Mouse (Mus musculus) liver, embryonic 16.5 days (tissue): ENCODE results near the gene Rnf128. TPM values are rescaled to one million over a fixed set of nuclear protein-coding genes. Genes with fewer than 3 reads are reported as not detected.

Experiments used
- ATAC-seq: fragments of 200-750 bp; cut with Nextera tagmentation; 2 replicates; pipeline ENCODE4 v1.8.0; 2017; ENCODE audit warnings: low read depth, mild to moderate bottlenecking, moderate number of reproducible peaks, moderate library complexity
- H3K27ac ChIP-seq: fragments of 300-500 bp; sonication (generic); 2 replicates; pipeline ENCODE4 v1.5.1; 2014; ENCODE audit warnings: mild to moderate bottlenecking, low read length
- H3K27me3 ChIP-seq: fragments of 300-500 bp; sonication (generic); 2 replicates; pipeline ENCODE4 v1.6.1; 2014; ENCODE audit warnings: low read depth, low read length, mixed read lengths; ENCODE audit not compliant: control insufficient read depth, insufficient read depth
- H3K36me3 ChIP-seq: fragments of 300-500 bp; sonication (generic); 2 replicates; pipeline ENCODE4 v1.6.1; 2014; ENCODE audit warnings: mild to moderate bottlenecking; ENCODE audit not compliant: control insufficient read depth, insufficient read depth
- H3K4me1 ChIP-seq: fragments of 300-500 bp; sonication (generic); 2 replicates; pipeline ENCODE4 v1.6.1; 2014; ENCODE audit warnings: low read depth, low read length, mixed read lengths; ENCODE audit not compliant: control insufficient read depth
- H3K4me2 ChIP-seq: fragments of 300-500 bp; sonication (generic); 2 replicates; pipeline ENCODE4 v1.6.1; 2014; ENCODE audit warnings: low read depth, low read length, mixed read lengths
- H3K4me3 ChIP-seq: fragments of 300-500 bp; sonication (generic); 2 replicates; pipeline ENCODE4 v1.5.1; 2014; ENCODE audit warnings: low read depth, mild to moderate bottlenecking, low read length
- H3K9ac ChIP-seq: fragments of 300-500 bp; sonication (generic); 2 replicates; pipeline ENCODE4 v1.6.1; 2014; ENCODE audit warnings: low read depth, low read length
- H3K9me3 ChIP-seq: fragments of 300-500 bp; sonication (generic); replicated peaks from 2 replicates; pipeline ENCODE4 v1.6.1; 2016; ENCODE audit warnings: low read length; ENCODE audit not compliant: control insufficient read depth
- WGBS: fragments of 180-500 bp; shearing (Covaris S2); extraction: QIAGEN DNeasy Blood & Tissue Kit; methylation state at CpG from one replicate; pipeline ENCODE4 v1.1.7; 2014; ENCODE audit not compliant: insufficient replicate concordance; 5-methylcytosine and 5-hydroxymethylcytosine counted together
- polyA plus RNA-seq: library from polyadenylated mRNA; unstranded; fragments of >200 nt; fragmentation: Nextera tagmentation; extraction: Ambion mirVana; gene quantifications from 2 replicates; pipeline ENCODE4 v1.2.1, GENCODE M21; 2015

Gene Rnf128
- polyA plus RNA-seq, 1 experiment from 2014 or later: 74.7 TPM

GRCm38 (mm10) chrX:139596404-139596803, 33.3 kb downstream of the Rnf128 start:
- 58% methylated on average over 6 of the region's 6 CpGs for WGBS
- Histone ChIP-seq H3K4me1 (no peaks in the 10 kb centered on the region), H3K4me3 (no peak overlapping the region), H3K9ac (no peak overlapping the region), H3K9me3 (no peaks in the 10 kb centered on the region), H3K27me3 (no peaks in the 10 kb centered on the region), H3K27ac (no peak overlapping the region), H3K4me2 (no peak overlapping the region), H3K36me3 (no peaks in the 10 kb centered on the region)
- ATAC-seq: peak; percentile 80

GRCm38 (mm10) chrX:139610033-139610764, 47.1 kb downstream of the Rnf128 start:
- no peaks in the 10 kb centered on the region; the same call in 1 of the 2 replicates for H3K27me3 ChIP-seq
- H3K4me3 ChIP-seq: peak overlapping the region; percentile 70
- H3K4me1 ChIP-seq: no peaks in the 10 kb centered on the region
- no peaks in the 10 kb centered on the region for H3K9me3 ChIP-seq
- peak overlapping the region; percentile 68 for H3K9ac ChIP-seq
- peak; percentile 95 for ATAC-seq
- H3K4me2 ChIP-seq: peak overlapping the region; percentile 83
- H3K27ac ChIP-seq: peak overlapping the region; percentile 53
- H3K36me3 ChIP-seq: no peaks in the 10 kb centered on the region
- WGBS: 17% methylated on average over 43 of the region's 44 CpGs

DNA sequence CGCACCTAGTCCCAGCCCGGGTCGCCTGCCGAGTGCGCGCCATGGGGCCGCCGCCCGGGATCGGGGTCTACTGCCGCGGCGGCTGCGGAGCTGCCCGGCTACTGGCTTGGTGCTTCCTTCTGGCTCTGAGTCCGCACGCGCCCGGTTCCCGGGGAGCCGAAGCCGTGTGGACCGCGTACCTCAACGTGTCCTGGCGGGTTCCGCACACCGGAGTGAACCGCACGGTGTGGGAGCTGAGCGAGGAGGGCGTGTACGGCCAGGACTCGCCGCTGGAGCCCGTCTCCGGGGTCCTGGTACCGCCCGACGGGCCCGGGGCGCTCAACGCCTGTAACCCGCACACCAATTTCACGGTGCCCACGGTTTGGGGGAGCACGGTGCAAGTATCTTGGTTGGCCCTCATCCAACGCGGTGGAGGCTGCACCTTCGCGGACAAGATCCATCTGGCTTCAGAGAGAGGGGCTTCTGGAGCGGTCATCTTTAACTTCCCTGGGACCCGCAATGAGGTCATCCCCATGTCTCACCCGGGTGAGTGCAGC, 47.7 kb downstream of the Rnf128 start:
- peak overlapping the region; percentile 53 for H3K27ac ChIP-seq
- no peaks in the 10 kb centered on the region for H3K36me3 ChIP-seq
- H3K4me3 ChIP-seq: peak overlapping the region; percentile 70
- H3K9ac ChIP-seq: peak overlapping the region; percentile 68
- H3K4me1 ChIP-seq: no peaks in the 10 kb centered on the region
- H3K4me2 ChIP-seq: peak overlapping the region; percentile 83
- H3K9me3 ChIP-seq: no peaks in the 10 kb centered on the region
- 14% methylated on average over 54 of the region's 54 CpGs for WGBS
- no peaks in the 10 kb centered on the region; the same call in 1 of the 2 replicates for H3K27me3 ChIP-seq
- ATAC-seq: peak; percentile 54

- H3K4me3 ChIP-seq: no peak overlapping the region
- no peak for ATAC-seq
These were observed 51.6 kb downstream of the Rnf128 start for GRCm38 (mm10) chrX:139614761-139615160.

DNA sequence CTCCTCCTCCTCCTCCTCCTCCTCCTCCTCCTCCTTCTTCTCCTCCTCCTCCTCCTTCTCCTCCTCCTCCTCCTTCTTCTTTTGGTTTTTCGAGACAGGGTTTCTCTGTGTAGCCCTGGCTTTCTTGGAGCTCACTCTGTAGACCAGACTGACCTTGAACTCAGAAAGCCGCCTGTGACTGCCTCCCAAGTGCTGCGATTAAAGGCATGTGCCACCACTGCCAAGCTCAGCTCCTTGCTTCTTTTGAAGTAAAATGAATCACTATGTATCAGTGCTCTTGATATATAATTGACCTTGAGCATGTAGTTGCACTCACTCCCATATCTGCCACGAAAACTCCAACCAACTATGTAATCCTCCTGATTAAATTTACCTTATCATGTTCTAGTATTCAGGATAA, 59.0 kb downstream of the Rnf128 start:
- Histone ChIP-seq H3K9ac (no peak overlapping the region), H3K36me3 (no peaks in the 10 kb centered on the region), H3K27ac (no peak overlapping the region), H3K27me3 (no peaks in the 10 kb centered on the region), H3K4me2 (no peak overlapping the region), H3K9me3 (no peaks in the 10 kb centered on the region), H3K4me1 (no peaks in the 10 kb centered on the region), H3K4me3 (no peak overlapping the region)
- ATAC-seq: no peak
- 66% methylated on average over 3 of the region's 4 CpGs for WGBS

More at GRCm38 (mm10) chrX:139614761-139615160, 51.6 kb downstream of the Rnf128 start:
- Histone ChIP-seq H3K27me3 (no peaks in the 10 kb centered on the region; the same call in 1 of the 2 replicates), H3K4me1 (no peaks in the 10 kb centered on the region), H3K27ac (no peak overlapping the region), H3K9me3 (no peaks in the 10 kb centered on the region), H3K4me2 (no peak overlapping the region), H3K36me3 (no peaks in the 10 kb centered on the region), H3K9ac (no peak overlapping the region)
- 50% methylated on average over 2 of the region's 2 CpGs for WGBS

GRCm38 (mm10) chrX:139634758-139635157, 71.6 kb downstream of the Rnf128 start:
- Histone ChIP-seq H3K27ac (no peak overlapping the region), H3K27me3 (no peaks in the 10 kb centered on the region), H3K9ac (no peak overlapping the region), H3K9me3 (no peaks in the 10 kb centered on the region), H3K4me3 (no peak overlapping the region), H3K4me1 (no peaks in the 10 kb centered on the region), H3K36me3 (no peaks in the 10 kb centered on the region), H3K4me2 (no peak overlapping the region)
- no peak for ATAC-seq
- 55% methylated on average over 4 of the region's 4 CpGs for WGBS

- no peaks in the 10 kb centered on the region for H3K27me3 ChIP-seq
- no peak overlapping the region for H3K4me3 ChIP-seq
- no peak for ATAC-seq
- H3K9ac ChIP-seq: no peak overlapping the region
- H3K4me2 ChIP-seq: no peak overlapping the region
- H3K27ac ChIP-seq: no peak overlapping the region
- H3K36me3 ChIP-seq: no peaks in the 10 kb centered on the region
- H3K4me1 ChIP-seq: no peaks in the 10 kb centered on the region
- H3K9me3 ChIP-seq: no peaks in the 10 kb centered on the region
- WGBS: 25% methylated on average over 2 of the region's 2 CpGs
These were observed 76.6 kb downstream of the Rnf128 start for GRCm38 (mm10) chrX:139639744-139640143.

- no peaks in the 10 kb centered on the region for H3K27me3 ChIP-seq
- no peaks in the 10 kb centered on the region for H3K4me1 ChIP-seq
- H3K9me3 ChIP-seq: no peaks in the 10 kb centered on the region
- H3K36me3 ChIP-seq: no peaks in the 10 kb centered on the region
- H3K9ac ChIP-seq: no peak overlapping the region
- no peak overlapping the region for H3K4me2 ChIP-seq
- H3K4me3 ChIP-seq: no peak overlapping the region
- no peak overlapping the region for H3K27ac ChIP-seq
- peak; percentile 47; the same call in 1 of the 2 replicates for ATAC-seq
These were observed 77.3 kb downstream of the Rnf128 start for GRCm38 (mm10) chrX:139640418-139640817.

DNA sequence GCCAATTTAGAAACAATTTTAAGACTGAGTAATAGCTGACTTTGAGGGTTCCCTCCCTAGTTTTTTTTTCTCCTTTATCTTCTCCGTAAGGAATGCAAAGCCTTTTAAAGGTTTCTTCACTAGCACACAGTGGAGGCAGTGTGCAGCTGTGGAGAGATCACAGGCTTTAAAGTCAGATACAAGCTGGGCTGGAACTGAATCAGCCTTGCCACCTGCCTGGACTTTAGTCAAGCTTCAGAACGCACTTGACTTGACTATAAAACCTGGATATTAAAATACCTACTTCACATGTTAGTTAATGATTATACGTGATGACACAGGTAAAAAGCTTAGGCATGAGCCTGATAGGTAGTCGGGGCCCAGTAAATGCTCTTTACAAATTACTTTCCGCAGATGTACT, 89.1 kb downstream of the Rnf128 start:
- Histone ChIP-seq H3K36me3 (no peaks in the 10 kb centered on the region), H3K9me3 (no peaks in the 10 kb centered on the region), H3K4me2 (no peak overlapping the region), H3K4me3 (no peak overlapping the region), H3K27ac (no peak overlapping the region), H3K27me3 (no peaks in the 10 kb centered on the region), H3K9ac (no peak overlapping the region), H3K4me1 (peaks cover 3% of the 10 kb centered on the region)
- WGBS: 69% methylated on average over 5 of the region's 5 CpGs
- ATAC-seq: no peak
